Mouse (Mus musculus): ENCODE measurements around the gene Apbb1.

DNA sequence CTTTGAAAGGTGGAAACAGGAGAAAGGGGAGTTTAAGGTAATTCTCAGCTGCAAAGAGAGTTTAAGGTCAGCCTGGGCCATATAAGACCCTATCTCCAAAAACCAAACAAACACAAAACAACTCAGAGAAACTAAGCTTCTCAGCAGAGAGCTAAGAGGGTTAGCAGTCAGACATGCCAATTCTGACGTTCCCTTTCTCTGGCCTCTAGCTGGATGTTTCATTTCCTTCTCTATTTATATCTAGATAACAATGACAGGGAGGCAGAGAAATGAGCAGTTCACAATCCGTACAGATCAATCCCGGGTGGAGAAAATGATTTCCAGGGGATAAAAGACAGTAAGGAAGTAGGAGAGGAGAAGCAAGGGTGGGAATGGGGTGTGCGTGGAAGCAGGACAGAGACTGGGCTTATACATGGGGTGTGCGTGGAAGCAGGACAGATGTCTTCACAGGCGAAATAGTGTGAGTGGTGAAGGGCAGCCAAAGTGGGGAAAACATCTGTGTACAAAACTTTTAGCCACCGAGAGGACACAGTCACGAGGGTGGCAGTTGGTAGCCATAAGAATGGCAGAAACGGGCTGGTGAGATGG, 7.0 kb upstream of the Apbb1 start:
- TF ChIP-seq CTCF (IDR thresholded peaks at IDR 0.05; ENCODE audit: low read depth, low read length) = no peak
- no peak for TF ChIP-seq POLR2A (IDR thresholded peaks at IDR 0.05; ENCODE audit: extremely low read depth, insufficient read depth, low read length)

Measured in liver, adult 2 months (tissue).